Mouse (Mus musculus) ES-Bruce4 (cell line): Measurements from ENCODE around the gene Lypla2. TPM values are rescaled to one million over a fixed set of nuclear protein-coding genes. Genes with fewer than 3 reads are reported as not detected.

Source experiments
- H3K27ac ChIP-seq: 2 replicates; pipeline ENCODE4 v1.5.1; 2012; ENCODE audit warnings: low read length, inconsistent platforms; ENCODE audit not compliant: insufficient read depth
- H3K27me3 ChIP-seq: 2 replicates; pipeline ENCODE4 v1.6.1; 2012; ENCODE audit warnings: mild to moderate bottlenecking, low read length, inconsistent platforms; ENCODE audit not compliant: control insufficient read depth, poor library complexity, insufficient read depth, severe bottlenecking
- H3K36me3 ChIP-seq: 2 replicates; pipeline ENCODE4 v1.6.1; 2012; ENCODE audit warnings: inconsistent platforms, mild to moderate bottlenecking, low read length, moderate library complexity; ENCODE audit not compliant: control insufficient read depth, poor library complexity, insufficient read depth, severe bottlenecking
- H3K4me1 ChIP-seq: one replicate; pipeline ENCODE4 v1.8.1; 2011; ENCODE audit warnings: low read length; ENCODE audit not compliant: control insufficient read depth, insufficient read depth
- H3K4me3 ChIP-seq: 2 replicates; pipeline ENCODE4 v1.5.1; 2011; ENCODE audit warnings: low read depth, mild to moderate bottlenecking, low read length
- H3K9ac ChIP-seq: 2 replicates; pipeline ENCODE4 v1.6.1; 2012; ENCODE audit warnings: low read depth, mild to moderate bottlenecking, inconsistent platforms; ENCODE audit not compliant: poor library complexity, severe bottlenecking
- H3K9me3 ChIP-seq: replicated peaks from 2 replicates; pipeline ENCODE4 v1.6.1; 2012; ENCODE audit warnings: mild to moderate bottlenecking, low read length, inconsistent platforms; ENCODE audit not compliant: control insufficient read depth, poor library complexity, insufficient read depth, severe bottlenecking
- CTCF ChIP-seq: IDR thresholded peaks from one replicate; pipeline ENCODE4 v1.8.1; 2011; ENCODE audit warnings: low read depth, low read length
- EP300 ChIP-seq: IDR thresholded peaks from 2 replicates; pipeline ENCODE4 v1.6.1; 2011; ENCODE audit warnings: low read depth, low read length; ENCODE audit not compliant: insufficient read depth
- POLR2A ChIP-seq: IDR thresholded peaks from one replicate; pipeline ENCODE4 v1.8.1; 2011; ENCODE audit warnings: low read length; ENCODE audit not compliant: insufficient read depth
- polyA plus RNA-seq: library from polyadenylated mRNA; stranded (reverse); fragments of >200 nt; gene quantifications from 2 replicates; pipeline ENCODE4 v1.2.4, GENCODE M21; 2011; ENCODE audit warnings: low read depth; ENCODE audit not compliant: missing spikeins, insufficient read depth, insufficient read length

The Lypla2 gene
- polyA plus RNA-seq, 1 experiment: 47.4 TPM

GRCm38 (mm10) chr4:135919280-135919639, 53.2 kb downstream of the Lypla2 start:
- Histone ChIP-seq H3K36me3 (no peaks in the 10 kb centered on the region), H3K9ac (no peak overlapping the region), H3K27ac (no peak overlapping the region), H3K4me1 (no peaks in the 10 kb centered on the region), H3K4me3 (no peak overlapping the region), H3K27me3 (no peaks in the 10 kb centered on the region), H3K9me3 (no peaks in the 10 kb centered on the region)
- TF ChIP-seq POLR2A: no peak
- TF ChIP-seq EP300: no peak
- no peak for TF ChIP-seq CTCF

GRCm38 (mm10) chr4:135918635-135919279, 53.7 kb downstream of the Lypla2 start:
- no peaks in the 10 kb centered on the region for H3K4me1 ChIP-seq
- no peaks in the 10 kb centered on the region for H3K27me3 ChIP-seq
- no peak overlapping the region for H3K4me3 ChIP-seq
- H3K9ac ChIP-seq: no peak overlapping the region
- no peak overlapping the region for H3K27ac ChIP-seq
- TF ChIP-seq POLR2A (no peak), CTCF (no peak), EP300 (no peak)
- no peaks in the 10 kb centered on the region for H3K36me3 ChIP-seq
- H3K9me3 ChIP-seq: no peaks in the 10 kb centered on the region

Other genes starting within 250 kb of the Lypla2 start
- not detected in 2 replicates for gene Il22ra1, start 244.5 kb downstream of the Lypla2 start, polyA plus RNA-seq
- gene Myom3, start 212.9 kb downstream of the Lypla2 start, polyA plus RNA-seq: 0.33 TPM in 1 of 2 replicates, not detected in the other
- 293 and 302 TPM in 2 replicates for gene Srsf10, start 116.9 kb downstream of the Lypla2 start, polyA plus RNA-seq
- gene Pnrc2, start 98.8 kb downstream of the Lypla2 start, polyA plus RNA-seq: 77.4 and 84.4 TPM in 2 replicates
- gene Cnr2, start 77.2 kb downstream of the Lypla2 start, polyA plus RNA-seq: 0.16 TPM in 1 of 2 replicates, not detected in the other
- 46.0 and 47.2 TPM in 2 replicates for gene Fuca1, start 51.9 kb downstream of the Lypla2 start, polyA plus RNA-seq
- gene Hmgcl, start 26.2 kb downstream of the Lypla2 start, polyA plus RNA-seq: 18.3 and 22.6 TPM in 2 replicates
- gene Gale, start 8.9 kb downstream of the Lypla2 start, polyA plus RNA-seq: 6.8 and 9.4 TPM in 2 replicates
- gene Pithd1, start 14.6 kb upstream of the Lypla2 start, polyA plus RNA-seq: 40.3 and 44.9 TPM in 2 replicates
- gene Eloa, start 49.1 kb upstream of the Lypla2 start, polyA plus RNA-seq: 21.2 and 22.6 TPM in 2 replicates
- gene Rpl11, start 80.8 kb upstream of the Lypla2 start, polyA plus RNA-seq: 1,525 and 1,581 TPM in 2 replicates
- gene Id3, start 170.9 kb upstream of the Lypla2 start, polyA plus RNA-seq: 9.6 and 11.0 TPM in 2 replicates
- 3.1 and 6.3 TPM in 2 replicates for gene E2f2, start 199.8 kb upstream of the Lypla2 start, polyA plus RNA-seq
- gene Asap3, start 233.7 kb upstream of the Lypla2 start, polyA plus RNA-seq: 7.2 and 9.3 TPM in 2 replicates